Mouse (Mus musculus) lung, adult 2 months (tissue): ENCODE measurements around the gene Nbea.

Experiments used
- CTCF ChIP-seq: fragments of 200-500 bp; IDR thresholded peaks from 2 replicates; pipeline ENCODE4 v1.5.1; 2011; ENCODE audit warnings: mild to moderate bottlenecking, low read length, control low read depth; ENCODE audit not compliant: insufficient read depth
- POLR2A ChIP-seq: fragments of 200-500 bp; IDR thresholded peaks from 2 replicates; pipeline ENCODE4 v1.6.1; 2011; ENCODE audit warnings: low read depth, mild to moderate bottlenecking, control low read depth, low read length, borderline replicate concordance; ENCODE audit errors: extremely low read depth

DNA sequence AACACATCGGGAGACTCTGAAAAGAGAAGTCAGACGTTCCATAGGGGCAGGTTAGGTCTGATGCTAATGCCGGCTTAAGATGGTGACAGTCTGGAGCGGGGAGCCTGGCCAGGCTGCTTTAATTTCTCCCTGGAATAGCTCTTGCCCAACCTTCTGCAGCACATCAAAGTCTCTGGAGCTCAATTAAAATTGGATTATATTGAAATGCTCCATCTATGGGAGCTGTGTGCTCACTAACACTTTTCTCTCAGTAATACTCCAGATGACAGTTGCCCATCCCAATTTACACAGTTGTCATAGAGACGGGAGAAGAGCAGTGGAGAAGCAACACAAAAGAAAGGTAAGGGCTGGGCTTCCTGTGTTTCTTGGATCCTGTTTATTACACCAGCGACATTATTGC is 442.1 kb downstream of the Nbea start:
- TF ChIP-seq POLR2A (no peak), CTCF (no peak)
